Mouse (Mus musculus) B cell, adult 2 months (primary cell): ENCODE measurements around the gene Yju2.

Experiments used
- DNase-seq, 2 experiments: peaks; one replicate each; pipeline ENCODE4 v3.0.0; 2022

The Yju2 gene

DNA sequence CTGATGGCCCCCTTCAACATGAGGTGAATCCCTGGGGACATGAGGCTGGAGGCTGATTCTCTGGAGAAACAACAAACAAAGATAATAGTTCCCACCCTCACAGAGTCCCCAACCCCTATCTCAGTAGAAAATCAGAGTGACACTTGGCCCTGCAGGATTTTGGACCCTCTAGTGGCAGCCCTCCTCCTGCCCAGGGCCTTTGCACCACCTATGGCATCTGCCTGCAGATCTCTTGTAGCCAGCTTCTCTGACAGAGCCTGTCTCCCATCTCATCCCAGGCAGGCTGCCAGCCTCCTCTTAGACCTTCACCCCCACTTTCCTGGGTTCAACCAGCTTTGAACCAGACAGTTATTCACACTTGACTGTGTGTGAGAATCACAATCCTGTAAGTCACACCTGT lies 1.9 kb downstream of the Yju2 start:
- DNase-seq, result no peak

DNA sequence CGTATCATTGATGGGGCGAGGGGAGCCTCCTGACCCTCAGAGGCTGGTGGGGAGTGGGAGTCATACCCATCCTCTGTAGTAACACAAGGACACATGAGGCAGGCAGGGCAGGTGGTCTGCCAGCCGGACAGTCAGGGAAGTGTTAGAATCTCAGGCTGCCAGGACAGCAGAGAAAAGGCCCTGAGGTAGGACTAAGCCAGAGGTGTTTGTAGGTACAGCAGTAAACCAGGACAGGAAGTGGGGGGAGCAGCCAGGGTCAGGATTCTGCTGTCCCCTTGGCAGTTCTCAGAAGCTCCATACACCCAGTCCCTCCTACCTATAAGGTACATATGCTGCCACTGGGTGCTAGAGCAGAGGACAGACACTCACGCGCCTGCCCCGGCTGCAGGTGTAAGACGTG lies 2.7 kb downstream of the Yju2 start:
- DNase-seq, result no peak

GRCm38 (mm10) chr17:55963171-55963570 lies 4.3 kb downstream of the Yju2 start:
- DNase-seq, result no peak

DNA sequence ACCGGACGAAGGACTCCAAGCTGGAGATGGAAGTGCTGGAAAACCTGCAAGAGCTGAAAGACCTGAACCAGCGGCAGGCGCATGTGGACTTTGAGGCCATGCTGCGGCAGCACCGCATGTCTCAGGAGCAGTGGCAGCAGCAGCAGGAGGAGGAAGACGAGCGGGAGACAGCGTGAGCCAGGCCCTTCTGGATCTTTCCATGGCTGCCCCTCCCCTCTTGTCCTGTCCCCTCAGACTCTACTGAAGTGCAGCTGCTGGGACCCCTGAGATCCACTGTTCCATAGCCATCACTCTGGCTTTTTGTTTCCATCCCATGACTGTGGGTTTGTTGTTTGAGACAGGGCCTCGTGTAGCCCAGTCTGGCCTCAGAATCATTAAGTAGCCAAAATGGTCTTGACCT lies 5.6 kb downstream of the Yju2 start:
- no peak for DNase-seq

DNA sequence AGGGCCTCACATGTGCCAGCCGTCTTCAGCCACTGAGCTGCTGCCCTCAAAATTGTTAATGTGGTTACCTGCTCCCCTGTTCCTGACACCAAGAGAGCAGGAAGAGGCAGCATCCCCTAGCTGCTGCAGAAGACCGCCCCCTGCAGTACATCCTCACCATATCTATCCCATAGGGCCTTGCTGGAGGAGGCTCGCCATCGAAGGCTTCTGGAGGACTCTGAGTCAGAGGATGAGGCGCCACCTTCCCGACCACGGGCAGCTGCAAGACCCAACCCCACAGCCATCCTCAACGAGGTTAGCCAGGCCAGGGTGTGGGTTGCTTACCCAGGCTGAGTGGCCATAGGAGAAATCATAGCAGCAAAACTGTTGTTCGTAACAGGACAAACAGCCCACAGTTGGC lies 6.1 kb downstream of the Yju2 start:
- DNase-seq, result no peak

DNA sequence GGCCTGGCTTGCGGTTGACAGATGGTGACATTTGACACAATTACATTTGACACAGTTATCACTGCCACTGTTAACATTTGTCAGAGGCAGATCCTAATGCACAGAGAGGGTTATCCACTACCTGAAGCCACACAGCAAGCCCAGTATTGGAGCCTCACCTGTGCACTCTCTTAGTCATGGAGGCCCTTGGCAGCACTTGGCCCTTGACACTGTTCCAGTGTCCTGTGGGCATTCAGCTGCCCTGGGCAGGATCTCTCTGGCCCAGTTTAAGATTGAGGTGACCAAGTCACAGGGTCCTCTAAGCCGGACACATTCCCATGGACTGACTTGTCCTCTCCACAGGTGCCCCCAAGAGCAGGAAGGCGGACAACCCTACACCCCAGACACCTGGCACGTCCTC lies 8.3 kb downstream of the Yju2 start:
- DNase-seq, result no peak

DNA sequence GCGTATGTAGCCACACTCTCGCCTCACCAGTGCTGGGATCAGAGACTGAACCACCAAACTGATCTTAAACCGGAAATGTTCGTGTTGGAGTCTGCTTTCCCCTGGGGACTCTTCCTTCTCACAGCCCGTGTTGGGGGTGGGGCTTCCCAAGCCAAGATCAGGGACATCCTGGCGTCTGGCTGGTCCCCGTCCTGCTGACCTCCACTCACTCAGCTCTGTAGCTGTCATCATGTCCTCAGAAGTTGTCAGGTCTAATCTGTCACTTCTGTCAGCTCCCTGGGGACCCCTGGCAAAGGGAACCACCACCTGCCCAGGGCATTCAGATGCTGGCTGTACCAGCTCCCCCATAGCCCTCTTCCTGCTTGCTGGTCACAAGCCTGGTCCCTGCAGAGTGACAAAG lies 9.3 kb downstream of the Yju2 start:
- no peak for DNase-seq

DNA sequence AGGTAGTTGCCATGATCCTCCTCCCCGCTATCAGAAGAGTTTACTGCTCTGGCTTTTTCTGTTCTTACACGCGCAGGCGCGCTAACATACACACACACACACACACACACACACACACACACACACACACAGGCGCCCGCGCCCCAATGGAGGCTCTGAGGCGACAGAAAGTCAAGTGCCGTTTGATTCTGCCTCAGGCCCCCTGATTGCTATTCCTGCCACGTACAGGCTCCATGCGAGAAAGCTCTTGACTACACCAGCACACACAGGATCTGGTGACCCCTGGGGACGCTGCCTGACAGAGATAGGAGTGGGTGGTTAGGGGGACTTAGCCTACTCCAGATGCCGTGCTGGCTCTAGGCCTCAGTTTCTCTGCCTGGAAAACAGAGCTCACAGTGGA lies 10.7 kb downstream of the Yju2 start:
- DNase-seq, result no peak

- no peak for DNase-seq
Measured at GRCm38 (mm10) chr17:55969966-55970891, 11.3 kb downstream of the Yju2 start, which contains the start of gene Shd. Gene Shd, plus strand, starts transcription at chr17:55970467.

DNA sequence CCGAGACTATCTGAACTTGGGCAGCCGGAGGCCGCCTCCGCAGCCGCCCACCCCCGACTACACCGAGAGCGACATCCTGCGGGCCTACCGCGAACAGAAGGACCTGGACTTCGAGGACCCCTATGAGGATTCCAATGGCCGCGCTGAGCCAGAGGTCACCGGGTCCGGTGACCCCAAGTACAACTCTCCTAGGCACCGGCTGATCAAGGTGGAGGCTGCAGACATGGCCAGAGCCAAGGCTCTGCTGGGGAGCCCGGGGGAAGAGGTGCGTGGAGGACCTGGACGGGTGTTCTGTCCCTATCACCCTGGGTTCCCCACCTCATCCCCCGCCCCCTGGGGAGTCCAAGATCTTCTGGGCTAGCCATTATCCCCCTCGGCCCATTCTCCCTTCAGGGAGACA lies 12.6 kb downstream of the Yju2 start:
- no peak for DNase-seq

- peak; percentile 79 to 82 for DNase-seq
Measured at GRCm38 (mm10) chr17:55976255-55976862, 17.5 kb downstream of the Yju2 start.

- no peak for DNase-seq
Measured at GRCm38 (mm10) chr17:55977301-55977700, 18.4 kb downstream of the Yju2 start.

DNA sequence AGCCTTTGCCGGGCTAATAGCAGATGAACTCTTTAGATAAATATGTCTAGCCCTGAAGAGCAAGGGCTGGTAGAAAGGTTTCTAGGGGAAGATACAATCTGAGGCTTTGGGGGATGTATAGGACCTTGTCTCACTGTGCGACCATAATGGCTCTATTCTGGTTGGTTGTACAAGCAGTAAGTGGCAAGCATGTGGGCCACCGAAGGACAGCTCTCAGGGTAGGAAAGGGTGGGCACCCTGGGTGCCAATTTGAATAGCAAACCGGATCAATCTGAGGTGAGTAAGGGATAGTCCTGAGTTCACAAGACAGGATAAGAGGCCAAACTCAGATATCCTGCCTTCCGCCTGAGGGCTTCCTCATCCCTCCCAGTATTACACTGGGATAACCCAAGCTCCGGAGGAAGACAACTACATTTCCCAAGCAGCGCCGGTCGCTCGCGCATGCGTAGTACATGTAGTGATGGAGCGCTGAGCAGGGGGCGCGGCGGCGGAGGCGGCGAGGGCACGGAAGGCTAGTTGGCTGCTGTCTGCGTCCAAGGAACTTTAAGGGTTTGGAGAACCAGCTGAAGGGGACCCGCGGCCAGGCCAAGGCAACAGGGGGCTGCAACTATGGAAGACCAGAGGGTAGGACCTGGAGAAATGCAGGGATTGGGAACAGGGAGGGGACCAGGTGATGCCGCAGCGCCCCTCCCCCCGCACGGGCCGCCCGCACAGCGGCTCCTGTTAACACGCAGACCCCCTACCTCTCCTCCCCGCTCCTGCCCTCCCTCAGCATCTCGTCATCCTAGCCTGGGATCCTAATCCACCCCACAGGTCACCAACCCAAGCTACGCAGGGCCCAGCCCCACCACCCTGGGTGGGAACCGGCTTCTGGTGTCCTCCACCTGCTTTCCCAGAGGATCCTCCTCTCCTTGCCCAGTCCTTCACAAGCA lies 27.4 kb downstream of the Yju2 start, which contains the start of gene Fsd1:
Gene Fsd1 (plus strand): TSS at position 480 of the 932 bp plus-strand sequence.
- no peak for DNase-seq

DNA sequence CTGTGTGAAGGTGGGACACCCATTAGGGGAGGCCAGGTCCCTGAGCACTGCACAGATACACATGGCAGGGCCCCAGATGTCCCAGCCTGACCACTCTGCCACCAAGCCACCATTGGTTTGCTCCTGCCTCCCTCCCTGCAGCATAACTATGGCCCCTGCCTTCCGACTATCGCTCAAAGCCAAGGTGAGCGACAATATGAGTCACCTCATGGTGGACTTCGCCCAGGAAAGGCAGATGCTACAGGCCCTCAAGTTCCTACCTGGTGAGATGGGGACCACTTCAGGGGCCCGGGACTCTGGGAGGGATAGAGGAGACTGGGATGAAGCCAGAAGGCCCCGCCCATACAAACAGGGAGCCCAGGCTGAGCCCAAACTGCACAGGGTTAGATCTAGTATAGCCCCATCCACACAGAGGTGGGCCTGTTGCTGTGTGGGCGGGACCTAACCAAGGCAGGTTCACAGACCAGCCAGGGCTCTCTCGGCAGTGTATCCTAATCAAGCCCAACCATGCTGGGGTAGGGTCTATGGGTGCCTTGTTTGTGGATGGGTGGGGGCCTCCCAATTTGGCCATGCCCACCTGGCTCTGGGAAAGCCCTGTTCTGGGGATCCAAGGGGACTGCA lies 31.5 kb downstream of the Yju2 start:
- no peak for DNase-seq

DNA sequence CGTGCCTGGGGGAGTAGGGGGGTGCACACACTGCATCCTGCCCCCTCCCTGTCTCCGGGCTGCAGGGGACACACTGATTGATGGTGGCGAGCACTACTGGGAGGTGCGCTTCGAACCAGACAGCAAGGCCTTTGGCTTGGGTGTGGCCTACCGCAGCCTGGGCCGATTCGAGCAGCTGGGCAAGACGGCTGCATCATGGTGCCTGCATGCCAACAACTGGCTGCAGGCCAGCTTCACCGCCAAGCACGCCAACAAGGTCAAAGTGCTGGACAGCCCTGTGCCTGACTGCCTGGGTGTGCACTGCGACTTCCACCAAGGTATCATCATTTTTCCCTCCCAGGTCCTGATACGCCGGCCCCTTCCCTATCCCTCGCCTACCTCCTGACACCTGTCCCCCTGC lies 37.1 kb downstream of the Yju2 start:
- DNase-seq, result no peak

DNA sequence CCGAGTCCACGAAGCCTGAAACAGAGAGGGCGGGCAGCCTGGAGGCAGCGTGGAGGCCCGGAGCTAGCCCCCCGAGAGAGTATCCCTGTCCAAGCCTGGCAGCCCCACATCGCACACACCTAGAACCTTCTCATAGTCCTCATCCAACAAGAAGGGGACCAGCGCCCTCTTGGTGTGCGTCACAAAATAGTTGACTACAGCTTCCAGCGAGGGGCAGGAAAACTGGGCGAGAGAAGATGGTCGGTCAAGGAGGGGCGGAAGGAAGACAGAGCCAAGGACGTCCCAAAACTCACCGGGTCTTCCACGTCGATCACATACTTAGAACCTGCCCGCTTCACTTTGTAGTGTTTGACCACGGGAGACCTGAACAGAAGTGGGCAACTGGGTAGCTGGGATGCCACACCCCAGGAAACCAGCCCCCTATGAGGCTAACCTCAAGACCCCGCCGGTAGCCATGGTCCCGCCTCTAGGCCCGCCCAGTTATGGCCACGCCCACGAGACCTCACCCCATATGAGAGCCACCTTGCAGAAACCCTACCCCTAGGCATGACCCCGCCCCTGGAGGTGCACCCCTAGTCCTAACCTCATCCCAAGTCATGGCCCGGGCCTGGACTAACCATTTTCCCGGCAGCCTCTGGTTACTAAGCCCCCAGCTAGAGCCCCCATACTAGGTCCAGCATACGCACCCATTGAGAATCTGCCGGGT lies 41.0 kb downstream of the Yju2 start:
- no peak for DNase-seq

DNA sequence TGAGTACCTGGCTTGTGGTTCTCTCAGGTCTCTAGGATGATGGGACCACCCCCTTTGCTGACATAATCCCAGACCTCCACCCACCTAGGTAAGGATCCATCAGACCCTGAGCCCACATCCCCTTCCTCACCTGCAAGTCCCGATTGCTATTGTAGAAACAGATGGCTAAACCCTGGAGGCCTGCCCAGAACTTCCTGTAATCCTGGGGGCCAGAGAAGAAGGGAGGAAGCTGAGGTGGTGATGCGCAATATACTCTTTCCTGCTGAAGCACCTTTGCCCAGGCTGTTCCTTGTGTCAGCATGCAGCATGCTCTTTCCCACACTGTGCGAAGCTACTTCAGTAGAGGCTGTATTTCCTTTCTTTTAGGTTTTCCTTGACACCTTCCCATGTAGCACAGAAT lies 44.1 kb downstream of the Yju2 start:
- DNase-seq, result no peak

DNA sequence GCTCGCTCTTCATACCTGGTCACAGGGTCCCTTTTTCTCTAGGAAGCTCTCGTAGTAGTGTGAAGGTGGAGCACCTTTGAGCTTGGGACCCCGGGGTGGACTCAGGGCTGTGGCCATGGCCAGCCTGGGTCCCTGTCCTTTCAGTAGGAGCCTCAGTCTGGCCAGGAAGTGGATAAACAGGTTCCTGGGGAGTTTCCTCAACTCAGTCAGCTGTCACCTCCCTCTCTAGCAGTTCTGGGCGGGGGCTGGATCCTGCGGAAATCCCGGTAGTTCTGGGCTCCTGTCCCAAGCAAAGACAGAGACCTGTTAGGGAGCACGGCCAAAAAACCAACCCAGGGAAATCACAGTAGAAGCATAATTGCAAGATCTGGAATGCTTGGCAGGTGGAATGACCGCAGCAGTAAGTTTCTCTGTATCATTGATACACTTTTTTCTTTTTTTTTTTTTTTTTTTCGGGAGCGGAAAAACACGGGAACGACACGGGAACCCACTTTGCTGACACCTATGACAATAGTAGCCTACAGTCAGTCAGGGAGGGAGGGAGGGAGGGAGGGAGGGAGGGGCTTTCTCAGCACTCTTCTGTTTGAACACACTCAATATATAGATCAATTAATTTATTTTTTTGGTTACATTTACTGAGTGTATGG lies 46.6 kb downstream of the Yju2 start, which contains the start of the genes Stap2 and Mpnd:
Gene Stap2 (minus strand): TSS at position 170 of the 647 bp plus-strand sequence.
Gene Mpnd (plus strand): TSS at position 297 of the 647 bp plus-strand sequence.
- no peak for DNase-seq

DNA sequence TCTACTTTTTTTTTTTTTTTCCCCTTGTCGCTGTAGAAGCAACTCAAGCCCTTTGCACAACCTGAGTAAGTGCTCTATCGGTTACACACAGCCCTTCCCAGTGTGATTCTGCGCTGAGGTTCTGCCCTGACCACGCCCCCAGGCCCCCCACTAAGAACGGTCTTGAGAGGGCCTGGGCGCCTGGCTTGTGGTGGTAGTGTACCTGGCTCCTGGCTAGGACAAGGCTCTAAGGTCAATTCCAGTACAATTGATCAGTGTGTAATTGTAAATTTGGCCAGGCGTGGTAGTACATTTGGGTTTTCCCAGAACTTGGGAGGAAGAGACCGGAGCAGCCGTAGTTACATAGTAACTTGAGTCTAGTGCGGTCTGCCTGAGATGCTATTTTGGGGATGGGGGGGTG lies 48.1 kb downstream of the Yju2 start:
- DNase-seq, result no peak

DNA sequence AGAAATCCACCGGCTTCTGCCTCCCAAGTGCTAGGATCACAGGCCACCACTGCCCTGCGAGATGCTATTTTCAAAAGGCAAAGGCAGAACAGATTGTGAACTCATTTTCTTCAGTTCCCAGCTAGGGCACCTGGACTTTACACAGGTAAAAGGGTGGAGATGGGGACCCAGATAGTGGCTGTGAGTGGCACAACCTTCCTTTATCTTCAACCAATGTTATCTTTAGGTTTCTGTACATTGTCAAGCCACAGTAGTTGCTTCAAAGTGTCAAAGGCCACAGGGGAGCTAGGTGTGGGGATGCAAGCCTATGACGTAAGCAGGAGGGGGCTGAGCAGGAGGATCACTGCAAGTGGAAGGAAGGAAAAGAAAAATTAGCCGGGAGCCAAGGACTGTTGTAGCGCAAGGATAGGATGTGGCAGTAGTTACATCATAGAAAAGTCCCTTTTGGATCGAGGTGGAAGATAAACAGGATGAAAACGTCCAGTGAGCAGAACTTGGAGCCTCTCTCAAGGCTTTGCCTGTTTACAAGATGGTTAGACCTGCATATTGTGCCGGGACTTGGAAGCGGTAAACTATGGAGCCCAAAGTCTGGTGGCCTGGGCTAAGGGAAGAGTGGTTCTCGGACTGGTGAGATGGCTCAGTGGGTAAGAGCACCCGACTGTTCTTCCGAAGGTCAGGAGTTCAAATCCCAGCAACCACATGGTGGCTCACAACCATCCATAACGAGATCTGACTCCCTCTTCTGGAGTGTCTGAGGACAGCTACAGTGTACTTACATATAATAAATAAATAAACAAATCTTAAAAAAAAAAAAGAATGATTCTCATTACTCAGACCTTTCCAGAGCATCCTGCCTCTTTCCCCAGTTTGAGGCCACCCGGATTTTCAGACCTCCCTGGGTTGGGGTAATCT lies 48.8 kb downstream of the Yju2 start:
- DNase-seq, result no peak
